ENCODE assay signal across 17 mouse cellular contexts in the genomic region with DNA sequence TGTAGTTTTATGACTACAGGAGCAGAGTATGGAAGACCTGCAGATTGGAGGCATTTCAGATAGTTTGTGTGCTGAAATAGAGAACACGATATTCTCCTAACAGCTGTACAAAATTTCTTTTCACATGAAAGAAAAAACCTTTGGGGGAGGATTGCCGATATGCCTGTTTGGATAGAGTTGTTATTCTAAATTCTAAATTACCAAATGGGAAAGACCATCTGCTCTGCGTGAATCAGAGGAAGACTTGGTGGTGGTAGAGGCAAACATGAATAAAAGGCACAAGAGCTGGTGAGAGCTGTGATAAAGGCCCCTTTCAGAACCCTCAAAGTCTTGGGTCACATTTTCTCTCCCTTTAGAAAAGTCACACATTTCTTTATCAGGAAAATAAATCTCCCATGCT.
DNase-seq lines count a peak whose midpoint lies in the region; ATAC-seq and TF ChIP-seq lines count a peak whose summit lies in the region.
"Had no signal": no experiment of that assay in that cellular context is flagged by ENCODE, and none has a peak within 500 bp of the region (broad histone marks: within the 10 kb centered on the region; RNA-seq: fewer than 3 reads in every experiment).

No protein-coding gene starts in this region.

- no peaks in the 10 kb centered on the region for H3K27me3 ChIP-seq in forebrain, postnatal 0 days (ENCODE audit: insufficient read depth, low read length)
- no peaks in the 10 kb centered on the region for H3K27me3 ChIP-seq in forebrain, embryonic 12.5 days
- no peaks in the 10 kb centered on the region for H3K27me3 ChIP-seq in midbrain, postnatal 0 days (ENCODE audit: insufficient read depth, low read length)
- H3K27me3 ChIP-seq: embryonic facial prominence, embryonic 12.5 days; heart, embryonic 13.5 days; hindbrain, embryonic 15.5 days had no signal

- TF ChIP-seq CTCF in forebrain, postnatal 0 days (IDR thresholded peaks at IDR 0.05; ENCODE audit: low read depth) = no peak
- no peak for TF ChIP-seq CTCF in cortical plate, adult 2 months (IDR thresholded peaks at IDR 0.05; ENCODE audit: extremely low read depth, insufficient read depth, low read length)
- no peak for TF ChIP-seq CTCF in midbrain, postnatal 0 days (IDR thresholded peaks at IDR 0.05)

- no peak overlapping the region for H3K4me2 ChIP-seq in forebrain, postnatal 0 days (ENCODE audit: low read depth)
- H3K4me2 ChIP-seq in forebrain, embryonic 12.5 days = no peak overlapping the region
- H3K4me2 ChIP-seq in midbrain, postnatal 0 days (ENCODE audit: low read depth, low read length, poor library complexity, severe bottlenecking) = no peak overlapping the region
- H3K4me2 ChIP-seq: embryonic facial prominence, embryonic 12.5 days; heart, embryonic 13.5 days; hindbrain, embryonic 15.5 days had no signal

- H3K36me3 ChIP-seq in forebrain, postnatal 0 days (ENCODE audit: insufficient read depth) = no peaks in the 10 kb centered on the region
- H3K36me3 ChIP-seq in forebrain, embryonic 12.5 days (replicated peaks) = no peaks in the 10 kb centered on the region
- H3K36me3 ChIP-seq in midbrain, postnatal 0 days (ENCODE audit: insufficient read depth, low read length) = no peaks in the 10 kb centered on the region
- H3K36me3 ChIP-seq: embryonic facial prominence, embryonic 12.5 days; heart, embryonic 13.5 days; hindbrain, embryonic 15.5 days had no signal

- peak; percentile 6 for DNase-seq in forebrain, postnatal 0 days
- peak; percentile 40 for DNase-seq in layer of hippocampus, adult 11-12 months (ENCODE audit: low spot score)
- no peak for DNase-seq in layer of hippocampus, postnatal 25 days (ENCODE audit: extremely low spot score in 1 of 2, low spot score in 1 of 2)
- peak; percentile 80 for DNase-seq in brain, adult 2 months (ENCODE audit: low read depth, low spot score)
- DNase-seq in cerebellum, adult 8-10 months = no peak
- no peak for DNase-seq in midbrain, postnatal 0 days (ENCODE audit: low spot score)
- DNase-seq: adrenal gland, postnatal 25 days; cerebellum, adult 2 months; cerebellum, postnatal 14 days; gastrocnemius, postnatal 36 days; heart, adult 11 months; heart, postnatal 36 days had no signal

- H3K4me3 ChIP-seq in forebrain, postnatal 0 days (ENCODE audit: low read depth, low read length) = no peak overlapping the region
- H3K4me3 ChIP-seq in forebrain, embryonic 12.5 days (replicated peaks) = no peak overlapping the region
- H3K4me3 ChIP-seq in cortical plate, adult 2 months (ENCODE audit: insufficient read depth, low read length) = no peak overlapping the region
- no peak overlapping the region for H3K4me3 ChIP-seq in midbrain, postnatal 0 days (ENCODE audit: low read depth, low read length)
- H3K4me3 ChIP-seq: embryonic facial prominence, embryonic 12.5 days; heart, embryonic 13.5 days; hindbrain, embryonic 15.5 days had no signal

- no peak overlapping the region for H3K9ac ChIP-seq in forebrain, postnatal 0 days
- H3K9ac ChIP-seq in forebrain, embryonic 12.5 days = no peak overlapping the region
- H3K9ac ChIP-seq in midbrain, postnatal 0 days (replicated peaks; ENCODE audit: low read length, poor library complexity, severe bottlenecking) = no peak overlapping the region
- H3K9ac ChIP-seq: embryonic facial prominence, embryonic 12.5 days; heart, embryonic 13.5 days; hindbrain, embryonic 15.5 days had no signal

- no peaks in the 10 kb centered on the region for H3K9me3 ChIP-seq in forebrain, postnatal 0 days (ENCODE audit: low read length)
- H3K9me3 ChIP-seq in forebrain, embryonic 12.5 days = no peaks in the 10 kb centered on the region
- no peaks in the 10 kb centered on the region for H3K9me3 ChIP-seq in midbrain, postnatal 0 days (ENCODE audit: low read length)
- H3K9me3 ChIP-seq: embryonic facial prominence, embryonic 12.5 days; heart, embryonic 13.5 days; hindbrain, embryonic 15.5 days had no signal

- no peaks in the 10 kb centered on the region for H3K4me1 ChIP-seq in forebrain, postnatal 0 days (ENCODE audit: insufficient read depth)
- no peaks in the 10 kb centered on the region for H3K4me1 ChIP-seq in forebrain, embryonic 12.5 days
- no peaks in the 10 kb centered on the region for H3K4me1 ChIP-seq in cortical plate, adult 2 months (ENCODE audit: control insufficient read depth, insufficient read depth, low read length)
- H3K4me1 ChIP-seq in midbrain, postnatal 0 days (ENCODE audit: insufficient read depth, low read length) = no peaks in the 10 kb centered on the region
- H3K4me1 ChIP-seq: heart, embryonic 13.5 days; hindbrain, embryonic 15.5 days had no signal

- no peak overlapping the region for H3K27ac ChIP-seq in forebrain, postnatal 0 days (ENCODE audit: low read depth, low read length)
- H3K27ac ChIP-seq in forebrain, embryonic 12.5 days = no peak overlapping the region
- H3K27ac ChIP-seq in cortical plate, adult 2 months (ENCODE audit: insufficient read depth, low read length) = 0 out of 2 replicates have a peak overlapping the region, but pooled peaks have one; percentile 46
- H3K27ac ChIP-seq in midbrain, postnatal 0 days (ENCODE audit: low read depth, low read length) = no peak overlapping the region
- H3K27ac ChIP-seq: embryonic facial prominence, embryonic 12.5 days; heart, embryonic 13.5 days; hindbrain, embryonic 15.5 days had no signal

- TF ChIP-seq POLR2A in cortical plate, adult 2 months (IDR thresholded peaks at IDR 0.05; ENCODE audit: extremely low read depth, insufficient read depth, low read length) = no peak

- 44% methylated on average over 3 of the region's 3 CpGs for WGBS in forebrain, postnatal 0 days
- WGBS in forebrain, embryonic 12.5 days = 82% methylated on average over 3 of the region's 3 CpGs
- WGBS in midbrain, postnatal 0 days = 72% methylated on average over 3 of the region's 3 CpGs

- no peak for ATAC-seq in forebrain, postnatal 0 days
- ATAC-seq in forebrain, embryonic 12.5 days (ENCODE audit: low FRiP score) = no peak
- no peak for ATAC-seq in midbrain, postnatal 0 days (ENCODE audit: low FRiP score)

Comparison
In these comparisons a context has a peak if more than half of its experiments do, and no peak if none do; other contexts are left out.
1. DNase-seq: peak in forebrain, postnatal 0 days (single experiment), layer of hippocampus, adult 11-12 months (single experiment) and brain, adult 2 months (single experiment); none in layer of hippocampus, postnatal 25 days (0 of 2), cerebellum, adult 8-10 months (single experiment) and midbrain, postnatal 0 days (single experiment).